Mouse (Mus musculus) bone marrow macrophage, adult 2 months (primary cell): Measurements from ENCODE around the gene Cd200r4.

ENCODE experiments used
- CTCF ChIP-seq: IDR thresholded peaks from 2 replicates; pipeline ENCODE4 v1.5.1; 2012; ENCODE audit warnings: low read depth, mild to moderate bottlenecking, low read length, moderate library complexity
- POLR2A ChIP-seq: IDR thresholded peaks from 2 replicates; pipeline ENCODE4 v1.6.1; 2012; ENCODE audit warnings: mild to moderate bottlenecking, low read depth, low read length, borderline replicate concordance

GRCm38 (mm10) chr16:44794416-44794815 is 17.1 kb upstream of the Cd200r4 start:
- TF ChIP-seq CTCF = no peak
- TF ChIP-seq POLR2A = no peak
